Mouse (Mus musculus): ENCODE data around the gene Scd2. TPM values are rescaled to one million over a fixed set of nuclear protein-coding genes. Genes with fewer than 3 reads are reported as not detected.
"Not testable (repeated sequence)": the region's sequence is repeated elsewhere in the genome, so short reads cannot be mapped to it uniquely, and the experiment has no call there.

Gene Scd2
- total and polyA plus RNA-seq, 3 experiments: 47.4 to 593 (median 392) TPM

DNA sequence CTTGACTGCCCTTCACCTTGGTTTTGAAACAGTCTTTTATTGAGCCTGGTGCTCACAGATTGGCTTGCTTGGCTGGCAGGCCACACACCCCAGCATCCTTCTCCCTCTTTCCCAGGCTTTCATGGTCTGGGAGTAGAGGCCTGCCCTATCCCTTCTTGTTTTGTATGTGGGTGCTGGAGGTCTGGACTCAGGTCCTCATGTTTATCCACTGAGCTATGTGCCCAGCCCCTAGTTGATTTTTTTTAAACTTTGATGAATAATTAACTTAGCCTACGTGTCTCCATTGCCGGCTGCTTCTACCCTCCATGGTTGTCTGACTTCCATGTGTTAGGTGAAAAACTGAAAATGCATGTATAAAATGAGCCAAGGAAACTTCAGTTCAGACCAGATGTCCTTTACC, 36.1 kb downstream of the Scd2 start:
- peaks cover 2 to 14% of the 10 kb centered on the region in 2 experiments; a peak in 3 of 4 replicates for H3K4me1 ChIP-seq (ENCODE audit: control insufficient read depth in 1 of 2, insufficient read depth in 2 of 2, low read length in 2 of 2)
- DNase-seq (ENCODE audit: low read depth, low spot score): no peak
- TF ChIP-seq TCF12 (IDR thresholded peaks at IDR 0.05; ENCODE audit: low read depth, low read length): no peak
- no peak for TF ChIP-seq SIN3A (IDR thresholded peaks at IDR 0.05; ENCODE audit: low read length)
- no peak for TF ChIP-seq USF1 (IDR thresholded peaks at IDR 0.05; ENCODE audit: low read depth, low read length)
- TF ChIP-seq MAFK (IDR thresholded peaks at IDR 0.05; ENCODE audit: borderline replicate concordance, low read depth, low read length): no peak
- no peak for TF ChIP-seq CHD2 (IDR thresholded peaks at IDR 0.05; ENCODE audit: low read length)
- TF ChIP-seq E2F4 (IDR thresholded peaks at IDR 0.05; ENCODE audit: borderline replicate concordance, low read depth, low read length): no peak
- no peaks in the 10 kb centered on the region for H3K9me3 ChIP-seq (replicated peaks; ENCODE audit: insufficient read depth, low read length)
- peaks cover 0 to 1% of the 10 kb centered on the region in 2 experiments; a peak in 2 of 4 replicates for H3K27me3 ChIP-seq (ENCODE audit: control insufficient read depth in 1 of 2, insufficient read depth in 2 of 2, low read length in 2 of 2)
- no peak overlapping the region for H3K27ac ChIP-seq (ENCODE audit: control insufficient read depth, low read depth, low read length)
- H3K36me3 ChIP-seq (ENCODE audit: control insufficient read depth in 1 of 2, insufficient read depth in 2 of 2, low read length in 2 of 2): peaks cover 0 to 11% of the 10 kb centered on the region in 2 experiments; a peak in 2 of 4 replicates
- H3K4me3 ChIP-seq (ENCODE audit: control insufficient read depth in 1 of 2, insufficient read depth in 1 of 2, low read depth in 2 of 2, low read length in 2 of 2): no peak overlapping the region
- no peaks in the 10 kb centered on the region for H3K79me2 ChIP-seq (ENCODE audit: control insufficient read depth, insufficient read depth, low read length, poor library complexity)
- H3K9ac ChIP-seq (ENCODE audit: control insufficient read depth, low read depth, low read length, poor library complexity, severe bottlenecking): no peak overlapping the region

DNA sequence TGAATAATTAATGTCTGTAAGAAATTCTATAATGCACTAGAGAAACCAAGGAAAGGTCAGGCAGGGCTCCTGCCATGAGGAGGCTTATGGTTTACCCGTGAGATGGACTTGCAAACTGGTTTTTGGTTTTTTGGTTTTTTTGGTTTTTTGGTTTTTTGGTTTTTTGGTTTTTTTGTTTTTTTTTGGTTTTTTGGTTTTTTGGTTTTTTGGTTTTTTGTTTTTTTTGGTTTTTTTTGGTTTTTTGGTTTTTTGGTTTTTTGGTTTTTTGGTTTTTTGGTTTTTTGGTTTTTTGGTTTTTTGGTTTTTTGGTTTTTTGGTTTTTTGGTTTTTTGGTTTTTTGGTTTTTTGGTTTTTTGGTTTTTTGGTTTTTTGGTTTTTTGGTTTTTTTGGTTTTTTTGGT, 37.7 kb downstream of the Scd2 start:
- H3K9me3 ChIP-seq (replicated peaks; ENCODE audit: insufficient read depth, low read length); H3K27ac ChIP-seq (ENCODE audit: control insufficient read depth, low read depth, low read length); H3K27me3 ChIP-seq (ENCODE audit: control insufficient read depth in 1 of 2, insufficient read depth in 2 of 2, low read length in 2 of 2); H3K79me2 ChIP-seq (ENCODE audit: control insufficient read depth, insufficient read depth, low read length, poor library complexity); H3K4me3 ChIP-seq (ENCODE audit: control insufficient read depth in 1 of 2, insufficient read depth in 1 of 2, low read depth in 2 of 2, low read length in 2 of 2); H3K9ac ChIP-seq (ENCODE audit: control insufficient read depth, low read depth, low read length, poor library complexity, severe bottlenecking): not testable (repeated sequence)
- peaks cover 0 to 11% of the 10 kb centered on the region in 2 experiments; a peak in 2 of 4 replicates for H3K36me3 ChIP-seq (ENCODE audit: control insufficient read depth in 1 of 2, insufficient read depth in 2 of 2, low read length in 2 of 2)
- peak; percentile 35 for DNase-seq (ENCODE audit: low read depth, low spot score)
- peak; percentile 91 for TF ChIP-seq ZKSCAN1 (IDR thresholded peaks at IDR 0.05; ENCODE audit: low read depth, low read length)
- peaks cover 2 to 14% of the 10 kb centered on the region in 2 experiments; a peak in 3 of 4 replicates for H3K4me1 ChIP-seq (ENCODE audit: control insufficient read depth in 1 of 2, insufficient read depth in 2 of 2, low read length in 2 of 2)

DNA sequence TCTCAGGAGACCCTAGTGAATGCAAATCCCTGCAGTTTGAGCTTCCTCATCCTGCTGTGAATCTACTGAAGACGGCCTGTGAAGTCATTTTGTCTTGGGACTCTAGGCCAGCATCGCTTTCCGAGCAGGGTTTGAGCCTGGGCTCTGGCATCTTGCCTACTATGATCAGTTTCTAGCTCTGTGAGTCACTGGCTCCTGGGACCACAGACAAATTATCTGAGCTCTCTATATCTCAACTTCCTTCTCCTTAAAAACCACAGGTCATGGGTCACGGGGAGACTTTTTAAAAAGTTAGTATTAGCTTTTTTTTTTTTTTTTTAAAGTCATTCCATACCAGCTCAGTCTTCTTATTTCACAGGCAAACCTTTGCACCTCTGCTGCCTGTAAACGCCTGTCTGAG, 38.4 kb downstream of the Scd2 start:
- no peak overlapping the region for H3K27ac ChIP-seq (ENCODE audit: control insufficient read depth, low read depth, low read length)
- H3K36me3 ChIP-seq (ENCODE audit: control insufficient read depth in 1 of 2, insufficient read depth in 2 of 2, low read length in 2 of 2): peaks cover 0 to 11% of the 10 kb centered on the region in 2 experiments; a peak in 2 of 4 replicates
- no peaks in the 10 kb centered on the region for H3K9me3 ChIP-seq (replicated peaks; ENCODE audit: insufficient read depth, low read length)
- peaks cover 0 to 6% of the 10 kb centered on the region in 2 experiments; a peak in 3 of 4 replicates for H3K27me3 ChIP-seq (ENCODE audit: control insufficient read depth in 1 of 2, insufficient read depth in 2 of 2, low read length in 2 of 2)
- H3K9ac ChIP-seq (ENCODE audit: control insufficient read depth, low read depth, low read length, poor library complexity, severe bottlenecking): no peak overlapping the region
- H3K4me1 ChIP-seq (ENCODE audit: control insufficient read depth in 1 of 2, insufficient read depth in 2 of 2, low read length in 2 of 2): peaks cover 2 to 14% of the 10 kb centered on the region in 2 experiments; a peak in 3 of 4 replicates
- H3K4me3 ChIP-seq (ENCODE audit: control insufficient read depth in 1 of 2, insufficient read depth in 1 of 2, low read depth in 2 of 2, low read length in 2 of 2): no peak overlapping the region
- DNase-seq (ENCODE audit: low read depth, low spot score): peak; percentile 96
- no peaks in the 10 kb centered on the region for H3K79me2 ChIP-seq (ENCODE audit: control insufficient read depth, insufficient read depth, low read length, poor library complexity)
- TF ChIP-seq MYC (IDR thresholded peaks at IDR 0.05; ENCODE audit: low read depth, low read length) (peak; percentile 44; the same call in 1 of the 2 replicates), NELFE (IDR thresholded peaks at IDR 0.05; ENCODE audit: low read depth, low read length) (no peak), POLR2AphosphoS5 (IDR thresholded peaks at IDR 0.05; ENCODE audit: borderline replicate concordance, low read depth, low read length) (no peak), CTCF (IDR thresholded peaks at IDR 0.05 in 2 of 3, conservative IDR thresholded peaks at IDR 0.05 in 1 of 3; ENCODE audit: control insufficient read depth in 1 of 3, insufficient read depth in 1 of 3, low read depth in 2 of 3, low read length in 3 of 3, poor library complexity in 1 of 3, severe bottlenecking in 1 of 3) (no peak), TAL1 (IDR thresholded peaks at IDR 0.05; ENCODE audit: low read length) (no peak), MAX (IDR thresholded peaks at IDR 0.05; ENCODE audit: low read length) (peak; percentile 35; the same call in 1 of the 2 replicates), POLR2AphosphoS2 (IDR thresholded peaks at IDR 0.05; ENCODE audit: low read length) (no peak), ZKSCAN1 (IDR thresholded peaks at IDR 0.05; ENCODE audit: low read depth, low read length) (no peak), JUND (IDR thresholded peaks at IDR 0.05; ENCODE audit: low read depth, low read length) (peak; percentile 93), USF2 (IDR thresholded peaks at IDR 0.05; ENCODE audit: borderline replicate concordance in 1 of 2, insufficient read depth in 1 of 2, low read depth in 1 of 2, low read length in 2 of 2) (no peak), GABPA (IDR thresholded peaks at IDR 0.05; ENCODE audit: low read depth, low read length) (no peak), ZMIZ1 (IDR thresholded peaks at IDR 0.05; ENCODE audit: low read depth, low read length) (no peak), EP300 (IDR thresholded peaks at IDR 0.05; ENCODE audit: low read depth in 1 of 2, low read length in 2 of 2) (peak; percentile 90 to 98), BHLHE40 (IDR thresholded peaks at IDR 0.05; ENCODE audit: borderline replicate concordance, low read depth, low read length) (peak; percentile 80), RAD21 (IDR thresholded peaks at IDR 0.05; ENCODE audit: low read depth, low read length) (no peak; the same call in 1 of the 2 replicates), POLR2A (IDR thresholded peaks at IDR 0.05; ENCODE audit: control insufficient read depth in 1 of 2, insufficient read depth in 1 of 2, low read depth in 1 of 2, low read length in 2 of 2, poor library complexity in 1 of 2) (no peak), E2F4 (IDR thresholded peaks at IDR 0.05; ENCODE audit: borderline replicate concordance, low read depth, low read length) (no peak), ZNF384 (IDR thresholded peaks at IDR 0.05; ENCODE audit: low read depth, low read length) (peak; percentile 97), MAZ (IDR thresholded peaks at IDR 0.05; ENCODE audit: low read depth, low read length) (0 out of 2 replicates have a peak, but pooled peaks have one; percentile 12), GATA1 (IDR thresholded peaks at IDR 0.05; ENCODE audit: low read depth, low read length) (peak; percentile 89), KAT2A (conservative IDR thresholded peaks at IDR 0.05; ENCODE audit: low read depth, low read length) (no peak)

Data from MEL (cell line).